Mouse (Mus musculus): ENCODE measurements at regions not wholly inside any gene's neighbourhood (a gene's known extent, or its start where the extent isn't known, plus 50 kb on each side); places are given as distances from the start of the nearest gene placed in this dataset.

DNA sequence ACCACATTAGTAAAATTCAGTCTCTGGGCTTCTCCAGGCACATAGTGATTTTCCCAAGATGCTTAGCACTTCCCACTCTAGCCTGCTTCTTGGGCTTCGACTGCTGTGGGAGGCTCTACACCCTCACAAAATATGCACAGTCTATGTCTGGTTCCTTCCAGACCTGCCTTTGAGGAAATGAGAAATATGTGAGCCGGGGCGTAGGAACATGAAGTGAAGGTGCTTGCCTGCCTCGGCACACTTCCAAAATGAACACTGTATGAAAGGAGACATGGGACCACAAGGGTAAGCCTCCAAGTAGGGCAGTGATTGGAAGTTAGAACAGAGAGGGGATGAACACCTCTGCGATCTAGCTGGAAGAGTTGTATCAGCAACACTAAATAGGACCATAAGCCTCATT, 54.5 kb downstream of the Gm10260 start:
- DNase-seq (ENCODE audit: extremely low read depth, low read depth), result no peak

- DNase-seq (ENCODE audit: extremely low read depth, low read depth), result no peak
Measured at GRCm38 (mm10) chr13:97704541-97704940, 55.9 kb downstream of the Gm10260 start.

- peak; percentile 76 for DNase-seq (ENCODE audit: extremely low read depth, low read depth)
Measured at GRCm38 (mm10) chr13:97698967-97699366, 61.5 kb downstream of the Gm10260 start.

- DNase-seq (ENCODE audit: extremely low read depth, low read depth), result peak; percentile 41
Measured at GRCm38 (mm10) chr13:97698317-97698716, 62.1 kb downstream of the Gm10260 start.

DNA sequence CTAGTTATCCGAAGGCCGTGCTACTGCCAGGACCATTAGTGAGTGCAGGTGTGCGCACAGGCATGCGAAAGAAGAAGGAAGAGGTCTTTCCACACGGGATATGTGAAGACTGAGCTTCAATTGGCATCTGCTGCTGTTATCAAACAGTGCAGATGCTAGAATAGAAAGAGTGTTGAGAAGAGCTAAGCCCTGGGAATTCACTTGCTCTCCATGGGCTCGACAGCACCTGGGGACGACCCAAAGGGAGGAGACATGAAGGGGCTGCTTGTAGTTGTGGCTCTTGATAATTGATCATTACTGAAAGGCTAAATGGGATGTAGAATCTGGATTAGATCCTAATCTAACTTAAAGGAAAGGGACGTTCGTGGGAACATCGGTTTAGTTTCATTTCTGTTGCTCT, 63.2 kb downstream of the Gm10260 start:
- DNase-seq (ENCODE audit: extremely low read depth, low read depth), result no peak

DNA sequence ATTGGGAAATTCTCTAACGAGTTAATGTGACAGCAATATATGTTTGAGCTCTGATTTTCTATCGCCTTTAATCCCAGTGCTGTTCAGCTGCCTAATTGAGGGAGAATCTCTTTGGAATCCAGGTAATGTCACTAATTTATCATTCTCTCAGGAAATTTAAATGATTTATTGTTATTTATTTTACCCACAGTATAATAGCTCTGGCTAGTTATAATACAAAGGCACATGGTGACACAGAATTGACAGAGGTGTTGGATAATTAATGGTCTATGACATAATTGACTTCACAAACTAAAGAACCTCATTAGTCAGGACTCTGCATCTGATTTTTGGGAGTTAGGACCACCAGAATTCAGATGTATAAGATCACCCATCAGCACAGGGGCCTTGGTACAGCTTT, 65.4 kb downstream of the Gm10260 start:
- no peak for DNase-seq (ENCODE audit: extremely low read depth, low read depth)

DNA sequence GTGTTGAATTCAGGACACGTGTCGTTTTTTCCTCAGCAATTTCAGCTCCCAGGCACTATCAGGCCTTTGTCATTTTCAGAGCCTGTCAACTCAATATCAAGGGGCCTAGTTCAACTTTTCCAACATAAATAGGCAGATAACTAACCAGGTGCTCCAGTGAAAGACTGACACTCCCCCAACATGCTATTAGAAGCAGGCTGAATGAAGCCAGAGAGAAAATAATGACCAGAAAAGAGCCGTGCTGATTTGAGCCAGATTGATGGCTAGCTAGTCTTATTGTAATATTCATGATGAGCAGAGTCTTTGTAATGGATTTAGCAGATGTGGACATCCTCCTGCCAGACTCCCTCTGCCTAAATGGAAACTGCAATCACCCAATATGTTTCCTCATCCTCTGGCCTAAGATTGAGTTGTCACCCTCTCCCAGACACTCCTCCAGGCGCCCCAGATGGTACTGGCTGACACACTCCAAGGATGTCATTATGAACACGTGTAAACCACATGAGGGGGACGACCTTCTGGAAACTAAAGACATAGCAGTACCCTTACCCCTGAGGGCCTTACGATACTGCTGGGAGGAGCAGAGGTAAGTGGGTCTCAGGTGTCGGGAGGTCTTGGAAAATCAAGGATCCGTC, 66.0 kb downstream of the Gm10260 start:
- DNase-seq (ENCODE audit: extremely low read depth, low read depth), result no peak

- DNase-seq (ENCODE audit: extremely low read depth, low read depth), result no peak
Measured at GRCm38 (mm10) chr13:97688310-97688886, 72.0 kb downstream of the Gm10260 start.

GRCm38 (mm10) chr13:97683836-97684235, 76.6 kb downstream of the Gm10260 start:
- no peak for DNase-seq (ENCODE audit: extremely low read depth, low read depth)

DNA sequence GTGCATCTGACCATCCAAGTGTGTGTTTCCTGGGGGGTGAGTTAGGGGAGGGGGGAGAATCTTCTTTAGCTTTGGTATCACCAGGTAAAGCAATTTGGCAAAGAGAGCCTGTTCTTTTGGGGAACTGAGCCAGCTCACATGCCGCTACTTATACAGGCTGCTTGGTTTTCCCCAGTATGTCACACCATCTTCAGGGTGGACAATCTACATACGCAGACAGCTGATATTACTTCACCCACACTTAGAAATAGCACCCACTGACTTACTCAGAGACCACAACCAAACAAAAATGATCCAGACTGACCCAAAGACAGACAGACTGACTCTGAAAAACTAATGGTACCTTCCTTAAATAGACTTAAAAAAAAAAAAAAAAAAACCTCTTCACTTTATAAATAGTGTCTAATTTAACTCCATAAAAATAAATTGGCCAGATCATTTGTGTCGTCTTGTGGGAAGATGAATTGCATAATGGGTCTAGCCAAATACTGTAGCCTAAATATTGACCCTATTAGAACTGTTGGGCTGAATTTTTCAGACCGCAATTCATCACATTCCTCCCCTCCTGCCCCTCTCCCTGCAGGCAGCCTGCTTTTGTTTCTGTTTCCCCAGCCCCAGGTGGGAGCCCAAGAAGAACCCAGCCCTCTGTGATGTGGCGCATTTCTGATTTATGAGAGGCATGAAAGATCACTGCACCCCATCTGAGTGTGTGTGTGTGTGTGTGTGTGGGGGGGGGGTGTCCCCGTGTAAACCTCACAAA, 79.0 kb downstream of the Gm10260 start:
- no peak for DNase-seq (ENCODE audit: extremely low read depth, low read depth)

GRCm38 (mm10) chr13:97680283-97680896, 80.0 kb downstream of the Gm10260 start:
- DNase-seq (ENCODE audit: extremely low read depth, low read depth), result no peak

GRCm38 (mm10) chr13:97678991-97679390, 81.4 kb downstream of the Gm10260 start:
- no peak for DNase-seq (ENCODE audit: extremely low read depth, low read depth)

DNA sequence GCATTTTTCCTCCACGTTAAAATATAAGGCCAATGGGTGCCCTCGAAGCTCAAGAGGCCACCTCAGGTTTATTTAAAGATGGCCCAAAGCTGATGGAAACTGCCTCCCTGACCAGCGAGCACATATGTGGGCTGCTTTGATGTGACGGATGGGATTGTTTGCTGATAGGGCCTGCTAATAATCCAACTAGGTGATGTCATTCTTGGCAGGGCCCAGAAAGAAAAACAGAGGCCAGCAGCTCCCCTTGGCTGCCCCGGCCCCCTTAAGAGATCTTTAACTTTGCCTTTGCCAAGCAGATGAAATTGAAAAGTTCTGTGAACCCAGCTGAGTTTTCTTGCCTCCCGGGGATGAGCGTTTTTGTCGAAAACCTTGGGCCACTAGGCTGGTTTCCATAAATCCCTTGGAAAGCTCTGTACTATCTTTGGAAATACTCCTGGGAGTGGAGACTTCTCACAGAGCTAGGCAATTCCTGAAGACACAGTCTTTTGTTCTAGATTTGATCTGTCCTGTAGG, 83.8 kb downstream of the Gm10260 start:
- no peak for DNase-seq (ENCODE audit: extremely low read depth, low read depth)

- no peak for DNase-seq (ENCODE audit: extremely low read depth, low read depth)
Measured at GRCm38 (mm10) chr13:97673107-97673506, 87.3 kb downstream of the Gm10260 start.

GRCm38 (mm10) chr13:97672038-97672675, 88.3 kb downstream of the Gm10260 start:
- DNase-seq (ENCODE audit: extremely low read depth, low read depth), result no peak

DNA sequence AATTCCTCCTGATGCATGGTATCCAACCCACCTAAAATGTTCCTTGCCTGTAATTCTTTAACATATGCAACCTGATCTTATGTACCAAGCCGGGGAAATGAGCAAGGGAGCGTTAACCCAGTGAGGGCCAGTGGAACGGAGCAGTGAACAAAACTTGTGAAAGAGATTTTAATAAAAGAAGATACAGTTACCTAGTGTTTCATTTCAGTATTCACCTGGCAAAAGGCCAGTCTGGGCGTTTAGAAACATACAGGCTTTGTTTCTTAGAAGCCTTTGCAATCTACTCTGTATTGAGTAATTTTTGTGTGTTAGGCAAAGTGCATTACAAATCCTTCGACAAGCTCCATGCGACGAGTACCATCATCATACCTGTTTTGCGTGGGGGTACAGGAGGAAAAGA, 91.1 kb downstream of the Gm10260 start:
- DNase-seq (ENCODE audit: extremely low read depth, low read depth), result no peak

DNA sequence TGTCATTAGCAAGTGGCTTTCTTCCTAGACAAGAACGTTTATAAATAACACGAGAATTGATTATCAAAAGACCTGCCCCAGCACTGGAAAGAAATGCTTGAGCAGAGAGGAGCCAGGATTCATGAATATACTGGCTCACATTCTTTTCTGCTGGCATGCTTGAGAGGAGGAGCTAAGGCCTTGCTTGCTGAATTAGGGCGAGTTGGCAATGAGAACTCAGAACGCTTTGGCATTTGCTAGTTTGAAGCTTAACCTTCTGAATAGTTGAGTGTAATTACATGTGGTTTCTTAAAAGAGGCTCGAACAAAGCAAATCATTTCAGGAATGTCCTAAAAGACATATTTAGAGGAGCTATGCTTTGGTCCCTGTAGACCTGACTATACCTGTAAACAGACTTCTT, 91.5 kb downstream of the Gm10260 start:
- DNase-seq (ENCODE audit: extremely low read depth, low read depth), result no peak

- no peak for DNase-seq (ENCODE audit: extremely low read depth, low read depth)
Measured at GRCm38 (mm10) chr13:97667313-97667712, 93.1 kb downstream of the Gm10260 start.

- no peak for DNase-seq (ENCODE audit: extremely low read depth, low read depth)
Measured at GRCm38 (mm10) chr13:97666761-97667160, 93.7 kb downstream of the Gm10260 start.

DNA sequence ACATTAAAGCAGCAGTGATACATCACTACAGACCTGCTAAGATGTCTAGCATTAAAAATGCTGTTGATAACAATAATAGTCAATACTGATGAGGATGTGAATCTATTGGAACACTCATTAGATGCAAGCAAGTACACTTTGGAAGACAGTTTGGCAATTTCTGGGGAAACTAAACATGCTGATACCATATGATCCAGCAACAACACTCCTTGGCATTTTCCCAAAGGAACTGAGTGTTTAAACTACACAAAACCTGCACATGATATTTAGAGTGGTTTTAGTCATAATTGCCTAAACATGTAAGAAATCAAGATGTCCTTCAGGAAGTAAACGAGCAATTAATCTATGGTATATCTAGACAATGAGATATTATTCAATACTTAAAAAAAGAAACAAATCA, 95.2 kb downstream of the Gm10260 start:
- DNase-seq (ENCODE audit: extremely low read depth, low read depth), result no peak

GRCm38 (mm10) chr13:97662741-97663140, 97.7 kb downstream of the Gm10260 start:
- no peak for DNase-seq (ENCODE audit: extremely low read depth, low read depth)

DNA sequence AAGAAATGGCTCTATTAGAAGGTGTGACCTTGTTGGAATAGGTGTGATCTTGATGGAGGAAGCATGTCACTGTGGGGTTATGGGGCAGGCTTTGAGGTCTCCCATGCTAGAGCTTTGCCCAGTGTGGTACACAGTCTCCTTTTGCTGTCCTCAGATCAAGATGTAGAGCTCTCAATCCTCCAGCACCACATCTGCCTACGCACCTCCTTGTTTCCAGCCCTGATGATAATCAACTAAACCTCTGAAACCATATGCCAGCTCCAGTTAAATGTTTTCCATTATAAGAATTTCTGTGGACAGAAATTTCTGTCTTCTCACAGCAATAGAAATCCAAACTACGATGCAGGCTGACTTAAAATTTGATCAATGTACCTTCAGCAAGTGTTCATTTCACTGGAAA, 103.8 kb downstream of the Gm10260 start:
- no peak for DNase-seq (ENCODE audit: extremely low read depth, low read depth)
